Mouse (Mus musculus) adrenal gland, postnatal 25 days (tissue): ENCODE data around the gene Cacna1c. TPM values are rescaled to one million over a fixed set of nuclear protein-coding genes. Genes with fewer than 3 reads are reported as not detected.

Experiments used
- DNase-seq: peaks from one replicate; pipeline ENCODE4 v3.0.0; 2021; ENCODE audit warnings: mixed read lengths
- total RNA-seq: library from RNA; stranded (reverse); gene quantifications from 2 replicates; pipeline ENCODE4 v1.2.3, GENCODE M21; 2021

Cacna1c gene
- total RNA-seq, 1 experiment from 2014 or later, result 104 TPM

- no peak for DNase-seq
Observed at GRCm38 (mm10) chr6:118845829-118846228, 350.4 kb downstream of the Cacna1c start.

GRCm38 (mm10) chr6:118845180-118845579 lies 351.0 kb downstream of the Cacna1c start:
- no peak for DNase-seq

GRCm38 (mm10) chr6:118843566-118843965 lies 352.7 kb downstream of the Cacna1c start:
- no peak for DNase-seq

- no peak for DNase-seq
Observed at GRCm38 (mm10) chr6:118841892-118842291, 354.3 kb downstream of the Cacna1c start.

- DNase-seq, result no peak
Observed at GRCm38 (mm10) chr6:118838919-118839915, 357.0 kb downstream of the Cacna1c start.

- no peak for DNase-seq
Observed at GRCm38 (mm10) chr6:118836693-118837092, 359.5 kb downstream of the Cacna1c start.

- no peak for DNase-seq
Observed at GRCm38 (mm10) chr6:118834046-118834445, 362.2 kb downstream of the Cacna1c start.

- DNase-seq, result no peak
Observed at GRCm38 (mm10) chr6:118833049-118833448, 363.2 kb downstream of the Cacna1c start.

- no peak for DNase-seq
Observed at GRCm38 (mm10) chr6:118832616-118833015, 363.6 kb downstream of the Cacna1c start.

GRCm38 (mm10) chr6:118830851-118831250 lies 365.4 kb downstream of the Cacna1c start:
- DNase-seq, result no peak

GRCm38 (mm10) chr6:118828187-118828586 lies 368.0 kb downstream of the Cacna1c start:
- DNase-seq, result no peak

- DNase-seq, result no peak
Observed at GRCm38 (mm10) chr6:118827560-118827959, 368.7 kb downstream of the Cacna1c start.

- no peak for DNase-seq
Observed at GRCm38 (mm10) chr6:118825400-118825871, 370.8 kb downstream of the Cacna1c start.

- DNase-seq, result no peak
Observed at GRCm38 (mm10) chr6:118821536-118821935, 374.7 kb downstream of the Cacna1c start.

GRCm38 (mm10) chr6:118819657-118820056 lies 376.6 kb downstream of the Cacna1c start:
- no peak for DNase-seq

GRCm38 (mm10) chr6:118817928-118818503 lies 378.2 kb downstream of the Cacna1c start:
- DNase-seq, result peak; percentile 44

- no peak for DNase-seq
Observed at GRCm38 (mm10) chr6:118816253-118816652, 380.0 kb downstream of the Cacna1c start.

- no peak for DNase-seq
Observed at GRCm38 (mm10) chr6:118812556-118812955, 383.7 kb downstream of the Cacna1c start.

- no peak for DNase-seq
Observed at GRCm38 (mm10) chr6:118812007-118812406, 384.2 kb downstream of the Cacna1c start.

GRCm38 (mm10) chr6:118810834-118811233 lies 385.4 kb downstream of the Cacna1c start:
- DNase-seq, result no peak

GRCm38 (mm10) chr6:118805139-118805538 lies 391.1 kb downstream of the Cacna1c start:
- DNase-seq, result no peak

GRCm38 (mm10) chr6:118802286-118802685 lies 393.9 kb downstream of the Cacna1c start:
- DNase-seq, result no peak

GRCm38 (mm10) chr6:118796393-118796792 lies 399.8 kb downstream of the Cacna1c start:
- no peak for DNase-seq
